Mouse (Mus musculus): ENCODE results near the gene Tmem143.

The Tmem143 gene

DNA sequence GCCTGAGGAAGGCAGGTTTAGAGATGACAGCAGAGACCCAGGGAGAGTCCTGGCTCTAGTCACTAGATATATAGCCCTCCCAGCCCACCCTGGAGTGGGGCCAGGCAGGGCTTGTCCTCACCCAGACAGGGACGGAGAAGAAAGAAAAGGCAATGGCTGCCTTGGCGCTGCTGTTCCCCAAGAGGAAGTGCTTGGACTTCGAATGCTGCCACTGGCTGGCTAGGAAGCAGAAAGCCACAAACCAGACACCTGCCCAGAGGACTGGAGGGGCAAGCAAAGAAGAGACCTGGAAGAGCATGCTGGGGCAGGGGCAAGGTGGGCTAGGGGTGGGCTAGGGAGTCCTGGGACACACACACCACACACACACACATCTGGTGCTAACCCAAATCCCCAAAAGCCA, 9.5 kb upstream of the Tmem143 start:
- DNase-seq (ENCODE audit: low read depth), result no peak

DNA sequence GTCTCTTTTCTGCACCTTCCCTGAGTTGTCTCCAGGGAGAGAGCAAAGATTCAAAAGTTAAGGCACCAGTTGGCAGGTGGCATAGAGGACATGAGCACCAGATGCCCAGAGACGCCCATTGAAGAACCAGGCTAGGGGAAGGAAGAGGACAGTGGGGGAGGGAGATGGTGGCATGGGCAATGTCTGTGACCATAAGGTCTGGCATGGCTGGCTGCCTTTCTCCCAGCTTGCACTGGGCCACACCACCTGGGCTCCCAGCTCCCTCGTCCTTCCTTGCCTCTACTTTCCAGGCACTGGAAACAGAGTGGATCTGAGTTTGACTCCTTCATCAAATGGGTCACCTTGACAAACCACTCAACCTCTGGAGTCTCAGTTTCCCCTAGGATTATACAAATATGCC, 4.1 kb upstream of the Tmem143 start:
- no peak for DNase-seq (ENCODE audit: low read depth)

DNA sequence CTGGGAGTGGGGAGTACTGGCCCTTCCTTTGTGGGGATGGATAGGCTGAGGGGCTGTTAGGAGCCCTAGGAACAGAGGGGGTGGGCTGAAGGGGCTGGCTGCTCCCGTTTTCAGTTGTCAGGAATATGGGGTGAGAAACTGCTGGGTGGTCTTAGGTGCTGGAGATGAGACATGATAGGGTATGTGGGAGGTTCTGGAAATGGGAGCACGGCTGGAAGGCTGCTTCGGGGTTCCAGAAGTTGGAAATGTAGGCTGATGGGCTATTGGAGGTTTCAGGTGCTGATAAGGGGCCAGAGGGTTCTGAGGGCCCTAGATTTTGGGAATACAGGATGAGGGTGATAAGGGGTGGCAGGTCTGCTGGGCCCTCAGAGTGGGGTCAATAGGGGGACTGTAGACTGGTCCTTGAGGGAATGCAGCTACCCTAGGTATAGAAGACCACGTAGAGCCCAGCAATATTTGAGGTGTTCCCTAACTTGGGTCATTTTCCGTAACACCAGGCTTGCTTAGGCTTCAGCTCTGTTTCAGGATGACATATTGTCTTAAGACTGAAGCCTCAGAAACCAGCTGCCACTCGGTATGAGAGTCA, 717 bp upstream of the Tmem143 start:
- DNase-seq (ENCODE audit: low read depth), result peak; percentile 28

DNA sequence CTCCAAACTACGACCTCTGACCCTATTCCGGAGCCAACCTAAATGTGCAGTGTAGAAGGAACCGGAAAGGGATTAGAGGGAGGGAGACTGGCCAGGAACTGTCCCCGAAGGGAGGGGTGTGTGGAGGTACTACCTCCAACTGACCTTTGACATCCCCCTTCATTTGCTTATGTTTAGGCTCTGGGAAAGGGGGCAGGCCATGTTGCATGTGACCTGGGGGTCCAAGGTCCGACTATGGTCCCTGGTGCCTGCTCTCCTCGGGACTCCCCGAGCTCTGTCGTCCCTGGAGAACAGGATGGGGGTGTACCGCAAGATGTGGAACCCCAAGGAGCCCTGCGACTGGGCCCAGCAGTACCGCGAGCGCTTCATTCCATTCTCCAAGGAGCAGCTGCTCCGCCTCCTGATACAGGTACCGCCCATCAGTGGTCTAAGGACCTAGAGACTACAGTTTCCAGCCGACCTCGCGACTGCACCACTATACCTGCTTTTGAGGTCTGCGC, 567 bp downstream of the Tmem143 start:
- DNase-seq (ENCODE audit: low read depth), result peak; percentile 70

DNA sequence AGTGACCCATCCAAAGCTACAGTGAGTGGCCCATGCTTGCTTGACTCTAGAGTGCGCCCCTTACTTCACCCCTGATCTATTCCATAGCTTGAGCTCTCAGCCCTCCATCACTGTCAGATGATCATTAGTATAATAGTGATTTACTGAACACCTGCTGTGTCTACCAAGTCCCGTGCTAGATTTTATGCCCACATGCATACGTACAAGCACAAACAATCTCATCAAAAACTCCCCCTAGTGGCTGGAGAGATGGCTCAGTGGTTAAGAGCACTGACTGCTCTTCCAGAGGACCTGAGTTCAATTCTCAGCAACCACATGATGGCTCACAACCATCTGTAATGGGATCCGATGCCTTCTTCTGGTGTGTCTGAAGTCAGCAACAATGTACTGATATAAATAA, 1.4 kb downstream of the Tmem143 start:
- DNase-seq (ENCODE audit: low read depth), result peak; percentile 85

DNA sequence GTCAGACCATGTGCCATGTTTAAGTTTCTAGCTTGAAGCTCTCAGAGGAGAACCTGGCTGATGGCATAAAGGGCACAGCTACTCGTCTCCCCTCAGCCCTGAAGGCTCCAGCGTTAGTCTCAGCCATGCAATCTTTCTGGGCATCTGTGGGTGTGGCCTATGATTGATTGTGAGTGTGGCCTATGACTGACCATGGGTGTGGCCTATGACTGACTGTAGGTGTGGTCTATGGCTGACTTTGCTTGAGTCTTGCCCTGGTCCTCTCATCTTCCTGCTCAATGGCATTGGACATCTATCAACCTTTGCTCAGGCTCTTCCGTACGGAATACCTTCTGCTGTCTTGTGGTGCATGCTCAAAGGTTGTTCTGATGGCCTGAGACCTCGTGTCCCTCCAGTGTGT, 4.8 kb downstream of the Tmem143 start:
- no peak for DNase-seq (ENCODE audit: low read depth)

DNA sequence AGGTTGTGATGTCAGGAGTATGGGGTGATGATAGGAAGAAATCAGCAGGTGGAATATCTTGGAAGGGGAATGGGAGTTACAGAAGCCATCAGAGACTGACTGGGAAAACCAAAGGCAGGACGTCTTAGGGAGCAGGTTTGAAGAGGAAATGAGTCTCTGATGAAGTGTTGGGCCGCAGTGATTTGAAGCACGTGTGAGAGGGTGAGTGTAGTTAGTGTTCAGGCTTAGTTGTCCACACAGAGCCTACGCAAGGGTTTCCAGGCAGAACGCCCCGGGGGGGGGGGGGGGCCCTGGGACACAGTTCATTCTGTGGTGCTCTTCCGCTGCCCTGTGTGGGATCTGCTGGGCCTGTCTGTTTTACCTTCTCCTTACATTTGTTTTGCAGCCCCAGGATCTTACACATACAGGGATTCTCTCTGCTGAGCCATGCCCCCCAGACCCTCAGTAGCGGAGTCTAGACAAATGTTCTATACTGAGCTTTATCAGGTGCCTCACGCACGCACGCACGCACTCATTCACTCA, 5.8 kb downstream of the Tmem143 start:
- DNase-seq (ENCODE audit: low read depth), result no peak

DNA sequence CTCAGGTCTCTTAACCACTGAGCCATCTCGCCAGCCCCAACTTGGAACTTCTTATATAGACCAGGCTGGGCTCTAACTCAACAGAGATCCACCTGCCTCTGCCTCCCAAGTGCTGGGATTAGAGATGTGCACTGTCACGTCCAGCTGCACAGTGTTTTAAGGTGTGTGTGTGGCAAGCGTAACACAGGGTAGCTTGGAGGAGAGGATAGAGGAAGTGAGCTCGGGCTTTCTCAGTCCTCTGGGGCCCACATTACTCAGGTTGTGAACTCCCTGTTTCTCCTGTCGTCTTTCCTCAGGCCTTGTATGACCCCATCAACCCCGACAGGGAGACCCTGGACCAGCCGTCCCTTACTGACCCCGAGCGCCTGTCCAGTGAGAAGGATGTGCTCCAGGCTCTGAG, 9.9 kb downstream of the Tmem143 start:
- DNase-seq (ENCODE audit: low read depth), result no peak

DNA sequence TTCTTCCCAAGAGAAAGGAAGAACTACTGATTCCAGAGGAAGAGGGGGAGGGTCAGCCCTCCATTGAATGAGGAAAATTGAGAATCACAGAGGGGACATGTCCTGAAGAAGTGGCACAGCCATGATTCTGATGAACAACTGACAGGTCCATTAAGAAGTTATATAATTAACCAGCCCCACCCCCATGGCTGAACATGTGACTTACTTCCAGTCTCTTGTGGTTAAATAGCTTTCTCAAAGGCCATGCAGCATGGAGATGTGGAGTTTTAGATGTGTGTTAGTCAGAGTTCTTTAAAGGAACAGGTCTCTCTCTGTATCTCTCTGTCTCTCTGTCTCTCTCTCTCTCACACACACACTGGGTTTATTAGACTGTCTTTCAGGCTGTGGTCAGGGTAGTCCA, 11.6 kb downstream of the Tmem143 start:
- no peak for DNase-seq (ENCODE audit: low read depth)

DNA sequence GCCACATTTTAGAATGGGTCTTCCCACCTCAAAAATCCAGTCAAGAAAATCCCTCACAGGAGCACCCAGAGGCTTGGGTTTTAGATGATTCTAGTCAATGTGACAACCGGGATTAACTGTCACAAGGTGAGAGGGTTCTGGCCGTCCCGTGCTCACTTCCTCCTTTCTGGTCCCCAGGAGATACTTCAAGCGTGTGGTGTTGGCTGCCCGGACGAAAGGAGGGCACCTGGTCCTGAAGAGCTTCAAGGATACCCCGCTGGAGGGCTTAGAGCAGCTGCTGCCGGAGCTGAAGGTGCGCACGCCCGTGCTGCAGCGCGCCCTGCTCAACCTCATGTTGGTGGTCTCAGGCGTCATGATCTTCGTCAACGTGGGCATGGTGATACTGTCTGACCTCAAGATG, 12.4 kb downstream of the Tmem143 start:
- no peak for DNase-seq (ENCODE audit: low read depth)

DNA sequence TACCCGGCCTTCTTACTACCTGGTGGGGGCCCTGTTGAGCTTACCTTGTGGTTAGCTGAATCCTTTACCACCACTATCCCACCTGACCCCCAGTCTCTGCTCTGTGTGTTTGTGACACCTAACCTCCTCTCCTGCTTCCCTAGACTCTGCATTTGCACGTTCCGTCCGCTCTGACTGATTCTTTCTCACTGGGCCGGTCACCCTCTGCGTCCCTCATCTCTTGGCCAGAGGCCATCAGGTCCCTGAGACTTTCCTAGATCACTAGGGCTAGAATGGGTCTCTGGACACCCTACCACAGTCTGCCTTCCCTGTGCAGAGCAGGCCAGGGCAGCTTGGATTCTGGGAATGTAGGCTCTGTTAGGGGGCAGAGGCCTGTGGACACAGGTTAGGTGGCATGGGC, 17.3 kb downstream of the Tmem143 start:
- no peak for DNase-seq (ENCODE audit: low read depth)

DNA sequence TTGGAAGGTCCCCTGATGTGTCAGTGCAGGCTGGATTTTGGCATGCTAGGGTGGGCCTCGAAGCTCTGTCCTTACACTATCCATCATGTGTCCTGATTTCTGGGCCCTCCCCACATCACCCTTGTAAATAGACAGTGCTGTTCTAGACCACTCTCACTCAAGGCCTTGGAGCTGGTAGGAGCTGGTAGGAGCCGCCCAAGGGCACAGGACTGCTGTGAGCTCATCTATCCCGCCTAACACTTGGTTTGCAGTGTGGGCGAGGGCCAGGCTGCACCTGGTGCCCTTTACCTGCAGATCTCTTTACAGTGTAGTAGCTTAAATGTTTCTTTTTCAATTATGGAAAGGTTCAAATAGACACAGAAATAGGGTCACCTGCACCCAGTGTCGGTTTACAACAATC, 18.3 kb downstream of the Tmem143 start:
- no peak for DNase-seq (ENCODE audit: low read depth)

DNA sequence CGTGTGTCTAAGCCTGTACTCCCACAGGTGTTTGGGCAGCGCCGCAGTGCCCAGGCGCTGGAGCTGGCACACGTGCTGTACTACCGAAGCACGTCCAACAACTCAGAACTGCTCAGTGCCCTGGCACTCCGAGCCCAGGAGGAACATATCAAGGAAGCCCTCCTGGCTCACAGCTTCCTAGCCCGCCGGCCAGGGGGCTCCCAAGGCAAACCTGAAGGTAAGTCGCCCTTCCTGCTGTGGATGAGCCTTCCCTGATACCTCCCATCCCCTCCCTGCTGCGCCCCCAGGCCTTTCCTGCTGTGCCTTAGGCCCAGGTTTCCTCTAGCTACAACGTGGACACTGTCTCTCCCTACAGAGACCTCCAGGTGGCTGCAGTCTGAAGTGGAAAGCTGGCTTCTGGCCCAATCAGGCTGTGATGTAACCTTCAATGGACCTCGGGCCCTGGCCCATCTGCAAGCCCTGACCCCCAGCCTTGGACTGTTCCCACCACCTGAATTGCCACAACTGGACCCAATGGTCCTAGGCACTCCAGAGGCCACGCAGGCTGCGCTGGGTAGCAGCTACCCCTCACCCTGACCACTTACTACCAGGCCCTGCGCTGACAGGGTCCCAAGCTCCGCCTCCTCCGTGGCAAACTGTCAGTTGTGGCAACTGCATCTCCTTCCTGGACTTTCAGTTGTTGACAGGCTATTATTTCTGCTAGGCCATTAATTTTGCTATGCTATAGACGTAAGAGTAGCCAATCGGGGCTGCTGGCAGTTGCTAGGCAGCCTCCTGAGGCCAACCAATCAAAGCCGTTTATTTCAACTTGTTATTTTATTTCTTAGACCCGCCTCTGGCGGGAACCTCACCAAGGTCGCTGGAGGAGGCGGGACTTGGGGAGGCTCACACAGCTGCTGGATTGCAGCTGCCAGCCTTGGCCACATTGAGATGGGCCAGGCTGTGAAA, 19.6 kb downstream of the Tmem143 start:
- peak; percentile 86 for DNase-seq (ENCODE audit: low read depth)

DNA sequence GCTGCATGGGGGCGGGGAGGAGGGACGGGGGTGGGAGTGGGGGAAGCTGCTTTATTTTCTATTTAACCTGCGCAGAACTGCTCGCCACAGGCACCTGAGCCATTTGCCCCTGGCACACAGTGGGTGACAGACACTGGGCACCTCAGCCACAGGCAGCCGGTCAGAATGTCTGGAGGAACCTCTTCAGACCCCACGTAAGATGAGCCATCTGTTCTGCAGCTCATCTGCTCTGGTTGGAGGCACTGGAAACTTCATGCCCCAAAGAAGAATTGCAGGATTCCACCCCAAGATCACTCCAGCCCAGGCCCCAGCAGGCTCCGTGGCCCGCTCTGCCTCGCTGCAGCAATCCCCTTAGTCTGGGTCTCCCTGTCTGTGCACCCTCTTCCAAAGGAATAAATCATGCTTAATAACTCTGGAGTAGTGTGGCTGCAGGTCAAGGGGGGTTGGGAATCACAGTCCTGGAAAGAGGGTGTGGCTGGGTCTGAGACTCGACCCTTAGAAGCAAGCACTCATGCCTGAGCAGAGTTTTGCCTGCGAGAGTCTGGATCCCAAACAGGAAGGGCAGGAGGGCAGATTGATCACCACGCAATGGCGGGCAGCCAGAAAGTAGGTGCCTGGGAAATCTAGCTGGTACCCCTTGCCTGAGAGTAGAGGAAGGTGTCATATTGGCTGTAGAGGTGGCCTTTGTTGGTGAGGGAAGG, 20.4 kb downstream of the Tmem143 start:
- no peak for DNase-seq (ENCODE audit: low read depth)

DNA sequence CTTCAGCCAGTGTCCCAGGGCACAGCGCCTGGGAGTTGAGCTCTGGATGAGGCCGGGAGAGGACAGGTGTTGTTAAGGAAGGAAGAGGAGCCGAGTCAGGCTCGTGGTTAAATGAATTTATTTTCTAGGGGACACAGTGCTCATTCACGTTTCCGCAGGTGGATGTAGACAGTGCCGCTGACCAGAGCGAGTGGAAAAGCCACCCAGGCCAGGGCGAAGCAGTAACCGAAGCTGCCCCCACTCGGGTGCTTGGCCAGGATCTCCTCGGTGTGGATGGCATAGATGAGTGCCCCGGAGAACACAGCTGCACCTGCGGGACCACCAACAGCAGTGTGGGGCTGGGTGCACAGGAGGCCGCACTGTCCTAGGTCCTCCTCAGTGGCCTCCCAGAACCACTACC, 21.2 kb downstream of the Tmem143 start:
- DNase-seq (ENCODE audit: low read depth), result no peak

DNA sequence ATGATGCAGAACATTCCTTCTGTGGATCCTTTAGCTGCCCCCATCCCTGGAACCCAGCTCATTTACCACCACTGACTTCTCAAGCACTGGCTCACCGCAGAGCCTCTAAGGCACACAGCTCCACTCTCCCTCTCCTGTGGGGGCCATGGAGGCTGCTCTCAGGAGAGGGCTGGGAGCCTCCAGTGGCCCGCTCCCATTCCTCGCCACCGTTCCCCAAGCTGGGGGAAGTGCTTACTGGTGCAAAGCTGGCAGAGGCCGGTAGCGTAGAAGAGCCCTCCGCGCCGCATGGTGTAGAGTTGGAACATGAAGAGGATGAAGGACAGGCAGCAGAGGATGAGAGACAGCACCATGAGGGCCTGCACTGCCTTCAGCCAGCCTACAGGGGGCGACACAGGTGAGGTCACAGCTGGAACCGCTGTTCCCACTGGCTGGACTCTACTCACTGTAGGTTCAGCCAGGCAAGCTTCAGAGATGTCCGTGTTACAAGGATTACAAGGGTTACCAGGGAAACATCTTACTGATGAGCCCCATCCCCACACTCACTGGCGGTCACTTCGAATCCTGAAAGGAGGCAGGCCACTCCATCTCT, 22.4 kb downstream of the Tmem143 start:
- DNase-seq (ENCODE audit: low read depth), result peak; percentile 60

DNA sequence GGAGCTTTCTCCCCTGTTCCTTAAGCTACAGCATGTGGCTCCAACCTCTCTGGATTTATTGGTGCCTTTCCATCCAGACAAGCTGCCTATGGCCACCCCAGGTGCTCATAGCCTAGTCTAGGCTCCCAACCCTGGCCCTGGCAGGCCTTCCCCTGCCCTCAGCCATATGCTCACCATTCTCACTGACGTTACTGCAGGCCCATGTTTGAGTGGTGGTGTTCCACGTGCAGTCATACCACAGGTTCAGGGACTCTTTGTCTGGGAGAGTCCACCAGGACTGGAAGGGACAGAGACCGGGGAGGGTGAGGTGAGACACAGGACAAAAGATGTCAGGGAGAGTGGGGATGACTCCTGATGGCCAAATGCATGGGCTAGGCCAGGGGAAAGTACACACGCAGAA, 23.0 kb downstream of the Tmem143 start:
- no peak for DNase-seq (ENCODE audit: low read depth)

DNA sequence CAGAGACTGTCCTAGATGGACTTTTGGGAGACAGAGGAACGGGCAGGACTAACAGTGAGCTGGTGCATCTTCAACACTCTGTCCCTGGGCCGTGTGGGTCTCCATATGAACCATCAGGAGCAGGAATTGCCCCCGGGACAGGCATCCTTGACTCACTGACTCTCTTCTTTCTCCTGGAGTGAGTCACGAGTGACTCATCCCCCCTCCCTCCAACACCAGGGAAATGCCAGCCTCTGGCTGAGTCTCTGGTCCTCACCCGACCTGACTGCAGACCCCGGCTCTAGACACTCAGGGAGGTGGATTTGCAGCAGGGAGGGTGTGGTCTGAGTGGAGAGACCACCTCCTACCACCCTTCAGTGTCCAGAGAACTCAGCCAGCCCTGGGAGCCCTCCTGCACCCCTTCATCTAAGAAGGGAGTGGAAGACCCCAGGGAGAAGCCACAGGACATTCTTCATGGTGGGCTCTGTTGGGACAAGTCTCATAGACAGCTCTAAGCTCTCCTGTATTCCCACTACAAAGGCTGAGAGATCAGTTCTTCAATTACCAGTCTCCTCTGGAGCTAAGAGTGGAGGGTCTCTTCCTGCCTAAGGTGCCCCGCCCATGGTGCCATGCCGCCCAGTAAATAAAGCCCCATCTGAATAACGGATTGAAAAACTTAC, 24.0 kb downstream of the Tmem143 start:
- DNase-seq (ENCODE audit: low read depth), result peak; percentile 30

DNA sequence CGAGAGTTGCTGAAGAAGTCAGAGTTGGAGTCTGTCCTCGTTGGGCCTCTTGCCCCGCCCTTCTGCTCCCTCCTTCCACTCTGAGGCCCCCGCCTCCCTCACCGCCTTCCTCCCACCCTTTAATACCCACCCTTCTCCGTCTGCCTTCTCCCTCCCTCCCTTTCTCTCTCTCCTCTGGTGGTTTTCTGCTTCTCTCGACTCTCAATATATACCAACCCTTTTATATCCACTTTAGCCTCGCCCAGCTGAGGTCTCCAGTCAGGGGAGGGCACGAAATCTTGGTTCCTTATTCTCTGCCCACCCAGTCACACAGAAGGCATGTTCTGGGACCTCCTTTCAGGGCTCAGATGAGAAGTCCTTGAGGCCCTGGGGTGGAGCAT, 24.5 kb downstream of the Tmem143 start, which contains the start of gene Emp3:
Gene Emp3 (minus strand): TSS at position 163 of the 380 bp plus-strand sequence.
- peak; percentile 75 for DNase-seq (ENCODE audit: low read depth)

DNA sequence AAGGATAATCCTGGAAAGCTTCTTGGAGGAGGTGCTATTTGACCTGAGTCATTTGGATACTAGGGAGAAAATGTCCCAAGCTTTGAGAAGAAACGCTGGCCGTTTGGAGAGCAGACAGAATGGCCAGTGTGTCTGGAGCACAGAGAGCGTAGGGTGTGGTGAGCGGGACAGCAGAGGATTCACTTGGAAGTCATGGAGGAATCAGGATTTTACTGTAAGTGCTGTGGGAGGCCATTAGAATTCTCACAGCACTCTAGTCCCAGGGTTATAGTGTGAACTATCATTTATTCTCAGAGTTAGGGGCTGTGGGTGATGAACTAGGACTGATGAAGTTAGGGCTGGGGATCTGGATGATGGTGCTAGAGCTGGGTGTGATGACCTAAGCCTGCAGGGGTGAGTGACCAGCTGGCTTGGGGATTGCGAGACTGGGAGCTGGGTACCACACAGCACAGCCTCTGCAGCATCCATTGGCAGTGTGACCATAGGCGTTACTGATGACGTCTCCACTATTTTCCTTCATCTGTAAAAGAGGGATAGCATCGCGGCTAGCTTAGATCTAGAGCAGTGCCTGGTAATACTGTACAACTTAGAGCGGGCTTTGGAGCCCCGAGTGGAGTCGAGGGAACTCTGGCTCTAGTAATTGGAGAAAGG, 25.3 kb downstream of the Tmem143 start:
- no peak for DNase-seq (ENCODE audit: low read depth)

Data from naive thymus-derived CD4-positive, alpha-beta T cell, adult 2 months (primary cell).